Mouse (Mus musculus) embryonic facial prominence, embryonic 13.5 days (tissue): ENCODE results near the gene Afdn. TPM values are rescaled to one million over a fixed set of nuclear protein-coding genes. Genes with fewer than 3 reads are reported as not detected.

Source experiments
- ATAC-seq: fragments of 200-750 bp; cut with Nextera tagmentation; 2 replicates; pipeline ENCODE4 v1.8.0; 2017; ENCODE audit warnings: low read depth; ENCODE audit not compliant: insufficient number of reproducible peaks, insufficient read depth, low FRiP score, low TSS enrichment
- H3K27ac ChIP-seq: fragments of 300-500 bp; sonication (generic); 2 replicates; pipeline ENCODE4 v1.5.1; 2015; ENCODE audit warnings: moderate library complexity, mild to moderate bottlenecking, inconsistent platforms
- H3K27me3 ChIP-seq: fragments of 300-500 bp; sonication (generic); 2 replicates; pipeline ENCODE4 v1.6.1; 2015; ENCODE audit warnings: mild to moderate bottlenecking, inconsistent platforms
- H3K36me3 ChIP-seq: fragments of 300-500 bp; sonication (generic); 2 replicates; pipeline ENCODE4 v1.6.1; 2015; ENCODE audit warnings: mild to moderate bottlenecking, inconsistent platforms
- H3K4me1 ChIP-seq: fragments of 300-500 bp; sonication (generic); 2 replicates; pipeline ENCODE4 v1.6.1; 2015; ENCODE audit warnings: inconsistent platforms
- H3K4me2 ChIP-seq: fragments of 300-500 bp; sonication (generic); 2 replicates; pipeline ENCODE4 v1.6.1; 2015; ENCODE audit warnings: moderate library complexity, mild to moderate bottlenecking, inconsistent platforms
- H3K4me3 ChIP-seq: fragments of 300-500 bp; sonication (generic); 2 replicates; pipeline ENCODE4 v1.5.1; 2015; ENCODE audit warnings: mild to moderate bottlenecking, inconsistent platforms
- H3K9ac ChIP-seq: fragments of 300-500 bp; sonication (generic); 2 replicates; pipeline ENCODE4 v1.6.1; 2015; ENCODE audit warnings: mild to moderate bottlenecking, inconsistent platforms
- H3K9me3 ChIP-seq: fragments of 300-500 bp; sonication (generic); 2 replicates; pipeline ENCODE4 v1.6.1; 2016; ENCODE audit warnings: inconsistent platforms
- WGBS: fragments of 180-500 bp; shearing (Covaris S2); methylation state at CpG from one replicate; pipeline ENCODE4 v1.1.7; 2015; ENCODE audit warnings: mixed read lengths; 5-methylcytosine and 5-hydroxymethylcytosine counted together
- polyA plus RNA-seq: library from polyadenylated mRNA; unstranded; fragments of >200 nt; fragmentation: Nextera tagmentation; extraction: Ambion mirVana; gene quantifications from 2 replicates; pipeline ENCODE4 v1.2.1, GENCODE M21; 2015

Afdn gene
- polyA plus RNA-seq, 1 experiment from 2014 or later: 57.8 TPM

- H3K27ac ChIP-seq: no peak overlapping the region
- ATAC-seq: no peak
- H3K36me3 ChIP-seq: peaks cover 28% of the 10 kb centered on the region
- 73% methylated on average over 1 of the region's 1 CpGs for WGBS
- no peak overlapping the region for H3K9ac ChIP-seq
- no peaks in the 10 kb centered on the region for H3K9me3 ChIP-seq
- H3K4me2 ChIP-seq: no peak overlapping the region
- no peak overlapping the region for H3K4me3 ChIP-seq
- H3K4me1 ChIP-seq: no peaks in the 10 kb centered on the region
- H3K27me3 ChIP-seq: no peaks in the 10 kb centered on the region
Observed at GRCm38 (mm10) chr17:13879731-13880130, 119.4 kb downstream of the Afdn start.

GRCm38 (mm10) chr17:13883540-13883939, 123.2 kb downstream of the Afdn start:
- Histone ChIP-seq H3K9me3 (no peaks in the 10 kb centered on the region), H3K4me1 (no peaks in the 10 kb centered on the region), H3K36me3 (peaks cover 52% of the 10 kb centered on the region), H3K27ac (no peak overlapping the region), H3K9ac (no peak overlapping the region), H3K4me2 (no peak overlapping the region), H3K27me3 (no peaks in the 10 kb centered on the region), H3K4me3 (no peak overlapping the region)
- ATAC-seq: no peak
- WGBS: 73% methylated on average over 5 of the region's 5 CpGs

GRCm38 (mm10) chr17:13889818-13890434, 129.6 kb downstream of the Afdn start:
- H3K4me3 ChIP-seq: no peak overlapping the region
- H3K27ac ChIP-seq: no peak overlapping the region
- WGBS: 71% methylated on average over 7 of the region's 7 CpGs
- H3K9me3 ChIP-seq: no peaks in the 10 kb centered on the region
- H3K4me1 ChIP-seq: no peaks in the 10 kb centered on the region
- H3K27me3 ChIP-seq: no peaks in the 10 kb centered on the region
- H3K36me3 ChIP-seq: peaks cover 36% of the 10 kb centered on the region
- no peak overlapping the region for H3K4me2 ChIP-seq
- no peak for ATAC-seq
- no peak overlapping the region for H3K9ac ChIP-seq

- no peak overlapping the region for H3K27ac ChIP-seq
- H3K9me3 ChIP-seq: no peaks in the 10 kb centered on the region
- H3K4me2 ChIP-seq: no peak overlapping the region
- no peak for ATAC-seq
- H3K36me3 ChIP-seq: peaks cover 31% of the 10 kb centered on the region
- no peak overlapping the region for H3K9ac ChIP-seq
- H3K4me1 ChIP-seq: no peaks in the 10 kb centered on the region
- no peak overlapping the region for H3K4me3 ChIP-seq
- H3K27me3 ChIP-seq: no peaks in the 10 kb centered on the region
- WGBS: 63% methylated on average over 1 of the region's 1 CpGs
Observed at GRCm38 (mm10) chr17:13890932-13891331, 130.6 kb downstream of the Afdn start.

GRCm38 (mm10) chr17:13898838-13899237, 138.5 kb downstream of the Afdn start:
- H3K4me2 ChIP-seq: no peak overlapping the region
- 87% methylated on average over 17 of the region's 17 CpGs for WGBS
- H3K36me3 ChIP-seq: peaks cover 41% of the 10 kb centered on the region
- H3K4me3 ChIP-seq: no peak overlapping the region
- no peaks in the 10 kb centered on the region for H3K9me3 ChIP-seq
- no peaks in the 10 kb centered on the region for H3K4me1 ChIP-seq
- H3K9ac ChIP-seq: no peak overlapping the region
- H3K27ac ChIP-seq: no peak overlapping the region
- no peak for ATAC-seq
- no peaks in the 10 kb centered on the region for H3K27me3 ChIP-seq

- Histone ChIP-seq H3K27me3 (no peaks in the 10 kb centered on the region), H3K27ac (no peak overlapping the region), H3K36me3 (peaks cover 41% of the 10 kb centered on the region), H3K4me3 (no peak overlapping the region), H3K4me2 (no peak overlapping the region), H3K9ac (no peak overlapping the region), H3K9me3 (no peaks in the 10 kb centered on the region), H3K4me1 (no peaks in the 10 kb centered on the region)
- WGBS: 86% methylated on average over 7 of the region's 7 CpGs
- ATAC-seq: no peak
Observed at GRCm38 (mm10) chr17:13899241-13899640, 138.9 kb downstream of the Afdn start.

GRCm38 (mm10) chr17:13903793-13904192, 143.5 kb downstream of the Afdn start:
- Histone ChIP-seq H3K36me3 (peaks cover 46% of the 10 kb centered on the region), H3K27ac (no peak overlapping the region), H3K9me3 (no peaks in the 10 kb centered on the region), H3K4me2 (no peak overlapping the region), H3K27me3 (no peaks in the 10 kb centered on the region), H3K9ac (no peak overlapping the region), H3K4me1 (no peaks in the 10 kb centered on the region), H3K4me3 (no peak overlapping the region)
- ATAC-seq: no peak
- WGBS: 92% methylated on average over 8 of the region's 8 CpGs

GRCm38 (mm10) chr17:13907082-13907481, 146.7 kb downstream of the Afdn start:
- Histone ChIP-seq H3K4me3 (no peak overlapping the region), H3K4me2 (no peak overlapping the region), H3K9ac (no peak overlapping the region), H3K4me1 (no peaks in the 10 kb centered on the region), H3K27ac (no peak overlapping the region), H3K27me3 (no peaks in the 10 kb centered on the region), H3K36me3 (peaks cover 35% of the 10 kb centered on the region), H3K9me3 (no peaks in the 10 kb centered on the region)
- 87% methylated on average over 5 of the region's 5 CpGs for WGBS
- no peak for ATAC-seq

- no peaks in the 10 kb centered on the region for H3K9me3 ChIP-seq
- H3K9ac ChIP-seq: no peak overlapping the region
- no peaks in the 10 kb centered on the region for H3K27me3 ChIP-seq
- 94% methylated on average over 1 of the region's 1 CpGs for WGBS
- peaks cover 32% of the 10 kb centered on the region for H3K36me3 ChIP-seq
- ATAC-seq: no peak
- no peak overlapping the region for H3K4me3 ChIP-seq
- no peak overlapping the region for H3K4me2 ChIP-seq
- no peaks in the 10 kb centered on the region for H3K4me1 ChIP-seq
- H3K27ac ChIP-seq: no peak overlapping the region
Observed at GRCm38 (mm10) chr17:13907681-13908080, 147.3 kb downstream of the Afdn start.

GRCm38 (mm10) chr17:13913951-13914350, 153.6 kb downstream of the Afdn start:
- 38% methylated on average over 4 of the region's 4 CpGs for WGBS
- Histone ChIP-seq H3K4me3 (no peak overlapping the region), H3K9me3 (no peaks in the 10 kb centered on the region), H3K27ac (no peak overlapping the region), H3K27me3 (no peaks in the 10 kb centered on the region), H3K9ac (no peak overlapping the region), H3K4me1 (no peaks in the 10 kb centered on the region), H3K4me2 (no peak overlapping the region), H3K36me3 (no peaks in the 10 kb centered on the region)
- no peak for ATAC-seq

- 47% methylated on average over 4 of the region's 4 CpGs for WGBS
- no peaks in the 10 kb centered on the region for H3K27me3 ChIP-seq
- ATAC-seq: no peak
- H3K9me3 ChIP-seq: no peaks in the 10 kb centered on the region
- H3K4me3 ChIP-seq: no peak overlapping the region
- H3K27ac ChIP-seq: no peak overlapping the region
- no peak overlapping the region for H3K9ac ChIP-seq
- no peaks in the 10 kb centered on the region for H3K4me1 ChIP-seq
- H3K4me2 ChIP-seq: no peak overlapping the region
- H3K36me3 ChIP-seq: no peaks in the 10 kb centered on the region
Observed at GRCm38 (mm10) chr17:13914531-13914930, 154.2 kb downstream of the Afdn start.

- no peak overlapping the region for H3K27ac ChIP-seq
- H3K36me3 ChIP-seq: no peaks in the 10 kb centered on the region
Observed at GRCm38 (mm10) chr17:13920771-13921170, 160.4 kb downstream of the Afdn start.

More at GRCm38 (mm10) chr17:13920771-13921170, 160.4 kb downstream of the Afdn start:
- Histone ChIP-seq H3K4me2 (no peak overlapping the region), H3K9me3 (no peaks in the 10 kb centered on the region), H3K9ac (no peak overlapping the region), H3K4me3 (no peak overlapping the region), H3K27me3 (no peaks in the 10 kb centered on the region), H3K4me1 (no peaks in the 10 kb centered on the region)
- no peak for ATAC-seq
- 35% methylated on average over 2 of the region's 2 CpGs for WGBS
